Mouse (Mus musculus): ENCODE measurements around the gene Zbtb26.

DNA sequence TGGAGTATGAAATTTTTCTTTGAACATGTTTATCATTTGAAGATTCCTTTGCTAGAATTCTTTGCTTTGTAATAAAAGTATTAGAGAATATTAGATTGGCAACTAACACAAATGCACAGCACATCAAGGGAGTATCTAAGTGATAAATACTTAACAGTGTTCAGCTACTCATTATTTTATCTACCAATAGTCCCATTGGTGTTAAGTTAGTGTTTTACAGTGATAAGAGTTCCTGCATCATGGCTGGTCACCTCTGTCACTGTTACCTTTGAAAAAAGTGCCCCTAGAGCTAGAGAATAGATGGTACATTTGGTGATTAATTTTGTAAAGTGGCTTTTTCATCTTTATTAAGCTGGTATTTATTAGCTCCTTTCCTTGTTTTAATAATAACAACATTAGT lies 43.5 kb upstream of the Zbtb26 start:
- TF ChIP-seq POLR2A (IDR thresholded peaks at IDR 0.05; ENCODE audit: borderline replicate concordance, control insufficient read depth, low read depth, low read length) (no peak), CTCF (IDR thresholded peaks at IDR 0.05; ENCODE audit: control insufficient read depth, insufficient read depth, low read length) (no peak)

Measured in bone marrow, adult 2 months (tissue).